Mouse (Mus musculus) left cerebral cortex, adult 9 months (tissue): ENCODE results near the gene Lce3f.

Source experiments
- DNase-seq, 2 experiments: peaks; one replicate each; pipeline ENCODE4 v3.0.0; 2022; ENCODE audit warnings: low spot score in 2 of 2

Gene Lce3f

GRCm38 (mm10) chr3:92991926-92992325, at the start of gene Lce3f:
Lce3f (plus strand) TSS chr3:92992226.
- no peak for DNase-seq

- no peak for DNase-seq
Measured at GRCm38 (mm10) chr3:92944186-92944585, 47.8 kb upstream of the Lce3f start, which contains the start of gene Lce3c. Lce3c (plus strand) TSS chr3:92944486.

- DNase-seq: no peak
Measured at GRCm38 (mm10) chr3:92957090-92957489, 34.9 kb upstream of the Lce3f start, which contains the start of gene Lce3d. Lce3d (plus strand) TSS chr3:92957390.

- DNase-seq: no peak
Measured at GRCm38 (mm10) chr3:92966761-92967160, 25.3 kb upstream of the Lce3f start, which contains the start of gene Lce3e. Lce3e (plus strand) TSS chr3:92967061.

GRCm38 (mm10) chr3:92978484-92978883, 13.5 kb upstream of the Lce3f start:
- DNase-seq: no peak

- DNase-seq: peak; percentile 18 to 74
Measured at GRCm38 (mm10) chr3:92998691-92999090, 6.7 kb downstream of the Lce3f start.

GRCm38 (mm10) chr3:93000621-93001020, 8.6 kb downstream of the Lce3f start:
- no peak for DNase-seq

GRCm38 (mm10) chr3:93002843-93003242, 10.8 kb downstream of the Lce3f start:
- DNase-seq: no peak

GRCm38 (mm10) chr3:93014378-93014801, 22.4 kb downstream of the Lce3f start:
- DNase-seq: peak in 1 of 2 experiments; percentile 34

GRCm38 (mm10) chr3:93014871-93015270, 22.8 kb downstream of the Lce3f start:
- DNase-seq: no peak

GRCm38 (mm10) chr3:93015460-93016104, 23.6 kb downstream of the Lce3f start, which contains the start of gene Crct1:
Crct1 (minus strand) TSS chr3:93015687.
- DNase-seq: no peak

- no peak for DNase-seq
Measured at GRCm38 (mm10) chr3:93018960-93019359, 26.9 kb downstream of the Lce3f start, which contains the start of gene Lce1m. Lce1m (minus strand) TSS chr3:93019060.

- DNase-seq: no peak
Measured at GRCm38 (mm10) chr3:93021171-93021570, 29.1 kb downstream of the Lce3f start.

GRCm38 (mm10) chr3:93023411-93024184, 31.6 kb downstream of the Lce3f start:
- DNase-seq: peak; percentile 30 to 51

GRCm38 (mm10) chr3:93025486-93025885, 33.5 kb downstream of the Lce3f start:
- DNase-seq: no peak

GRCm38 (mm10) chr3:93031450-93031849, 39.4 kb downstream of the Lce3f start:
- peak in 1 of 2 experiments; percentile 70 for DNase-seq
